In the genomic region with DNA sequence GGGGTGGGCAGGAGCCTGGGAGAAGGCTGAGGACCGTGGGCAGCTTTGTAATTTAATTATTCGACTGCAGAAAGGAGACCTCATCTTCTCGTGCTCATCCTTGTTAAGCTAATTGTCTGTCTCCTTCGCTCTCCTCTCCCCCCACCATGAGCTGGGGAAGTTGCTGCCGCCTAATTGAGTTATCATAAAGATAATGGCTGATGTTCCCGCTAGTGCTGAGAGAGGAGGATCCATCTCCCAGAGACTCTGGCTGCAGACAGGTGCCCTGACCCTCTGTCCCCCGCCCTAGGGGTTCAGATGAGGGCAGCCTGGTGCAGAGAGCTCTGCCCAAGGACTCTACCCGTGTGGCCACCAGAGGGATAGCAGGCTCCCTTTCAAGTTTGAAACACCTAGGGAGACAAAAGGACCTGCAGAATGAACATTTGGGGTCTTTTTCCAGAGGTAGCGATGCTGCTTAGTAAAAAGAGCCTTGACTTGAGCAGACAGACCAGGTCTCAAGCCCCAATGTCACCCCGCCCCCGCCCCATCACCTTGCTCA, we compare ENCODE assay signal across 18 mouse cellular contexts.
DNase-seq lines count a peak whose midpoint lies in the region; ATAC-seq and TF ChIP-seq lines count a peak whose summit lies in the region.
"Had no signal": no experiment of that assay in that cellular context is flagged by ENCODE, and none has a peak within 500 bp of the region (broad histone marks: within the 10 kb centered on the region; RNA-seq: fewer than 3 reads in every experiment).

No protein-coding gene starts in this region.

- H3K4me3 ChIP-seq in forebrain, embryonic 12.5 days (replicated peaks) = no peak overlapping the region
- H3K4me3 ChIP-seq in forebrain, embryonic 11.5 days (ENCODE audit: low read depth, low read length) = no peak overlapping the region
- H3K4me3 ChIP-seq in left cerebral cortex, adult 2 months = no peak overlapping the region
- no peak overlapping the region for H3K4me3 ChIP-seq in hindbrain, embryonic 15.5 days
- H3K4me3 ChIP-seq in neural tube, embryonic 15.5 days (replicated peaks) = no peak overlapping the region
- H3K4me3 ChIP-seq: erythroblast, embryonic 14.5 days; limb, embryonic 13.5 days; liver, embryonic 15.5 days had no signal

- H3K36me3 ChIP-seq in forebrain, embryonic 12.5 days (replicated peaks) = no peaks in the 10 kb centered on the region
- no peaks in the 10 kb centered on the region for H3K36me3 ChIP-seq in forebrain, embryonic 11.5 days (ENCODE audit: control insufficient read depth, insufficient read depth, low read length)
- no peaks in the 10 kb centered on the region for H3K36me3 ChIP-seq in hindbrain, embryonic 15.5 days
- H3K36me3 ChIP-seq in neural tube, embryonic 15.5 days = peaks cover 7% of the 10 kb centered on the region; the same call in 1 of the 2 replicates
- H3K36me3 ChIP-seq: limb, embryonic 13.5 days; liver, embryonic 15.5 days had no signal

- DNase-seq in forebrain, embryonic 11.5 days (ENCODE audit: low spot score) = no peak
- no peak for DNase-seq in left cerebral cortex, adult 2 months (ENCODE audit: extremely low spot score in 1 of 2, low spot score in 2 of 2)
- DNase-seq in left cerebral cortex, adult 11 months (ENCODE audit: low spot score) = no peak
- no peak for DNase-seq in cerebellum, adult 9-11 months
- no peak for DNase-seq in kidney, adult 9 months
- DNase-seq: adrenal gland, adult 2 months; cerebellum, adult 11-12 months; gastrocnemius, postnatal 25 days; kidney, postnatal 14 days; layer of hippocampus, adult 9-11 months; right cerebral cortex, postnatal 25 days had no signal

- H3K4me1 ChIP-seq in forebrain, embryonic 12.5 days = peaks cover 22% of the 10 kb centered on the region
- H3K4me1 ChIP-seq in forebrain, embryonic 11.5 days (replicated peaks; ENCODE audit: control insufficient read depth, insufficient read depth, low read length) = peaks cover 14% of the 10 kb centered on the region
- H3K4me1 ChIP-seq in hindbrain, embryonic 15.5 days (replicated peaks) = peaks cover 30% of the 10 kb centered on the region
- peaks cover 36% of the 10 kb centered on the region for H3K4me1 ChIP-seq in neural tube, embryonic 15.5 days
- H3K4me1 ChIP-seq: liver, embryonic 15.5 days had no signal

- no peak overlapping the region for H3K4me2 ChIP-seq in forebrain, embryonic 12.5 days
- H3K4me2 ChIP-seq in forebrain, embryonic 11.5 days (ENCODE audit: low read depth, low read length, severe bottlenecking) = no peak overlapping the region
- H3K4me2 ChIP-seq in hindbrain, embryonic 15.5 days = no peak overlapping the region
- H3K4me2 ChIP-seq in neural tube, embryonic 15.5 days = no peak overlapping the region
- H3K4me2 ChIP-seq: limb, embryonic 13.5 days; liver, embryonic 15.5 days had no signal

- peak; percentile 41 for TF ChIP-seq CTCF in left cerebral cortex, adult 2 months (IDR thresholded peaks at IDR 0.05)

- WGBS in forebrain, embryonic 12.5 days = 51% methylated on average over 11 of the region's 11 CpGs
- WGBS in forebrain, embryonic 11.5 days = 46% methylated on average over 11 of the region's 11 CpGs
- 51% methylated on average over 11 of the region's 11 CpGs for WGBS in hindbrain, embryonic 15.5 days
- 49% methylated on average over 11 of the region's 11 CpGs for WGBS in neural tube, embryonic 15.5 days

- H3K9me3 ChIP-seq in forebrain, embryonic 12.5 days = no peaks in the 10 kb centered on the region
- no peaks in the 10 kb centered on the region for H3K9me3 ChIP-seq in forebrain, embryonic 11.5 days (ENCODE audit: control insufficient read depth, low read length)
- H3K9me3 ChIP-seq in hindbrain, embryonic 15.5 days = no peaks in the 10 kb centered on the region
- no peaks in the 10 kb centered on the region for H3K9me3 ChIP-seq in neural tube, embryonic 15.5 days (replicated peaks)
- H3K9me3 ChIP-seq: limb, embryonic 13.5 days; liver, embryonic 15.5 days had no signal

- H3K27me3 ChIP-seq in forebrain, embryonic 12.5 days = no peaks in the 10 kb centered on the region
- H3K27me3 ChIP-seq in forebrain, embryonic 11.5 days (ENCODE audit: control insufficient read depth, insufficient read depth, low read length) = no peaks in the 10 kb centered on the region
- no peaks in the 10 kb centered on the region for H3K27me3 ChIP-seq in hindbrain, embryonic 15.5 days
- no peaks in the 10 kb centered on the region for H3K27me3 ChIP-seq in neural tube, embryonic 15.5 days (replicated peaks)
- H3K27me3 ChIP-seq: limb, embryonic 13.5 days; liver, embryonic 15.5 days had no signal

- peak overlapping the region; percentile 46; the same call in 1 of the 2 replicates for H3K27ac ChIP-seq in forebrain, embryonic 12.5 days
- H3K27ac ChIP-seq in forebrain, embryonic 11.5 days (ENCODE audit: low read depth, low read length) = no peak overlapping the region
- no peak overlapping the region for H3K27ac ChIP-seq in left cerebral cortex, adult 2 months
- peak overlapping the region; percentile 67 for H3K27ac ChIP-seq in hindbrain, embryonic 15.5 days (replicated peaks)
- H3K27ac ChIP-seq in neural tube, embryonic 15.5 days (replicated peaks) = peak overlapping the region; percentile 72
- H3K27ac ChIP-seq: limb, embryonic 13.5 days; liver, embryonic 15.5 days had no signal

- no peak overlapping the region for H3K9ac ChIP-seq in forebrain, embryonic 12.5 days
- no peak overlapping the region for H3K9ac ChIP-seq in forebrain, embryonic 11.5 days (ENCODE audit: low read length)
- no peak overlapping the region for H3K9ac ChIP-seq in hindbrain, embryonic 15.5 days
- H3K9ac ChIP-seq in neural tube, embryonic 15.5 days (replicated peaks) = no peak overlapping the region
- H3K9ac ChIP-seq: limb, embryonic 13.5 days; liver, embryonic 15.5 days had no signal

- intact Hi-C loops in left cerebral cortex, adult 2 months (cut with DNase I) = no loop called here

- no peak for ATAC-seq in forebrain, embryonic 12.5 days (ENCODE audit: low FRiP score)
- no peak for ATAC-seq in forebrain, embryonic 11.5 days (replicated peaks; ENCODE audit: low FRiP score)
- peak; percentile 31; the same call in 1 of the 2 replicates for ATAC-seq in hindbrain, embryonic 15.5 days (ENCODE audit: low FRiP score, low read depth)
- ATAC-seq in neural tube, embryonic 15.5 days (ENCODE audit: low FRiP score) = no peak
- ATAC-seq: lung, postnatal 0 days had no signal

Comparison
In these comparisons a context has a peak if more than half of its experiments do, and no peak if none do; other contexts are left out.
1. H3K27ac ChIP-seq: peak in forebrain, embryonic 12.5 days (single experiment), hindbrain, embryonic 15.5 days (single experiment) and neural tube, embryonic 15.5 days (single experiment); none in forebrain, embryonic 11.5 days (single experiment) and left cerebral cortex, adult 2 months (single experiment).